Mouse (Mus musculus) adrenal gland (tissue): ENCODE results near the gene Mlh3.
"Not testable (repeated sequence)": the region's sequence is repeated elsewhere in the genome, so short reads cannot be mapped to it uniquely, and the experiment has no call there.

Source experiments
- intact Hi-C: fragments of 180-260 bp; cut with DNase I; formaldehyde crosslinking; loops from one replicate; pipeline ENCODE4 v1.15.1; 2025

Gene Mlh3

DNA sequence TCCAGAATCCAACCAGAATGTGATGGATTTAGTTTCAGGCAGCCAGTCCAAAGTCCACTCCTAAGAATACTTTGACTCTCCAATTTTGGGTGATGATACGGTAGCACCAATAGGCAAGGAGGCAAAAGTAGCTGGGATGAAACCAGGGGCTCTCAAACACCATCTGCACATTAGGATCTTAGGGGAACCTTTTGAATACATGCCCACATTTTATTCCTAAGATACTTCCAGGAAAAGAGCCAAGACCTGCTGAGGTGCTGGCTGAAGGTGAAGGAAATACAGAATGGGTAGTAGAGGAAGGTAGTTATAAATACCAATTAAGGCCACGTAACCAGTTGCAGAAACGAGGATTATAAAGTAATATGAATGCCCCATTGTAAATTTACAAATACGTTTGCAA lies 11.4 kb upstream of the Mlh3 start:
- intact Hi-C loops: not testable (repeated sequence)

GRCm38 (mm10) chr12:85280845-85281651 lies 10.6 kb upstream of the Mlh3 start:
- intact Hi-C loops: no loop called here

- intact Hi-C loops: no loop called here
Observed at GRCm38 (mm10) chr12:85280105-85280844, 9.9 kb upstream of the Mlh3 start.

- intact Hi-C loops: no loop called here
Observed at GRCm38 (mm10) chr12:85279396-85280080, 9.1 kb upstream of the Mlh3 start.

DNA sequence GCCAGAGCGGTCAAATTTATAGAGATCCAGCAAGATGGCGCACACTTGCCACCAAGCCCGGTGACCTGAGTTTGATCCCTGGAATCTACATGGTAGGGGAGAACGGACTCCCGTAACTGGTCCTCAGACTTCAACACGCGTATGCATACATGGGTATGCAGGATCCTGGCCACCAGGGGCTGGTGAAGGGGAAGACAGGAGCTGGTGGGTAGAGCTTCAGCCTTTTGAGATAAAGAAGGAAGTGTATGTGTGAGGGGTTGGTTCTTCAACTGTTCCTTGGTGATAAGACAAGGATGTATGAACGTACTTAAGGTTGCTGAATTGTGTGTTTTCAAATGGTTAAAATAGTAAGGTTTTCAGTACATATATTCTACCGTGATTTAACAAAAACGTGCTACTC lies 8.5 kb upstream of the Mlh3 start:
- intact Hi-C loops: no loop called here

DNA sequence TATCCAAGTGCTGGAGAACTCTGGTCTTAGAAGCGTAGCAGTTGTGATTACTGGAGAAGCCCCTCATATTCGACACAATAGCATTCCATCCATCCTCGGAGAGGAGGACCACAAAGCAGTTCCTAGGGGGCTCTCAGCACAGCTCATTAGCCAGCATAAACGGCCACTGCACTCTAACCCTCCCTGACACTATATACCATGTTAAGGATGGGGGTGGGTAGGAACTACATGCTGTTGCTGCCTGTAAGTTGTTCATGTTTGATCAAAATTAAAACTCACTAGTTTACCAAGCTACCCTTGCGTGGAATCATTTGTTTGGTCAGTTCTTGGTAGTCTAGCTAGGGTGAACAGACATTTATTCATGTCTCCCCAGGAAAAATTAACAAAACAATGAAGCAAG lies 5.9 kb upstream of the Mlh3 start:
- intact Hi-C loops: no loop called here

GRCm38 (mm10) chr12:85273508-85273907 lies 3.1 kb upstream of the Mlh3 start:
- intact Hi-C loops: no loop called here

- intact Hi-C loops: no loop called here
Observed at GRCm38 (mm10) chr12:85271843-85272206, 1.4 kb upstream of the Mlh3 start.

DNA sequence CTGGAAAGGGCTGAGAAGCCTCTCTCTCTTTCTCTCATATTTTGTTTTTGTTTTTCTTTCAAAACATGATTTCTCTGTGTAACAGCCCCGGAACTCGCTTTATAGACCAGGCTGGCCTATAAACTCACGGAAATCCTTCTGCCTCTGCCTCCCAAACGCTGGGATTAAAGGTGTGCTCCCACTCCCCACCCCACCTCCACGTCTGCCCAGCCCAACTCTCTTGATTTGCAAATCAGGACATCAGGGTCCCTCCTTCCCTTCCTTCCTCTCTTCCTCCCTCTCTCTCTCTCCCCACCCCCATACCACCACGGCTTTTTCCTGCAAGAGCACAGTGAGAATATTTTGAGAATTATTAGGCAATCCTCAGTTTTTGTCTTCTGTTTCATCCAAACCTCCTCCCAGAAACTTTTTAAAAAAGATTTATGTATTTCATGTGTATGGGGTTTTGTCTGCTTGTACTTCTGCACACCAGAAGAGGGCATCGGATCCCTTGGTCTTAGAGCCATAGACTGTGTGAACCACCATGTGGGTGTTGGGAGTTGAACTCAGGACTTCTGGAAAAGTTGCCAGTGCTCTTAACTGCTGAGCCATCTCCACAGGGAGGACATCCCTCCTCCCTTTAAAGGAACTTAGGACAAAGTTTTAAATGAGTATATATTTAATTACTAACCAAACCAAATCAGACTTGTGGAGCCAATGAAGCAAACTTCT lies 888 bp upstream of the Mlh3 start:
- intact Hi-C loops: no loop called here

- intact Hi-C loops: no loop called here
Observed at GRCm38 (mm10) chr12:85269821-85270220, 578 bp downstream of the Mlh3 start.

DNA sequence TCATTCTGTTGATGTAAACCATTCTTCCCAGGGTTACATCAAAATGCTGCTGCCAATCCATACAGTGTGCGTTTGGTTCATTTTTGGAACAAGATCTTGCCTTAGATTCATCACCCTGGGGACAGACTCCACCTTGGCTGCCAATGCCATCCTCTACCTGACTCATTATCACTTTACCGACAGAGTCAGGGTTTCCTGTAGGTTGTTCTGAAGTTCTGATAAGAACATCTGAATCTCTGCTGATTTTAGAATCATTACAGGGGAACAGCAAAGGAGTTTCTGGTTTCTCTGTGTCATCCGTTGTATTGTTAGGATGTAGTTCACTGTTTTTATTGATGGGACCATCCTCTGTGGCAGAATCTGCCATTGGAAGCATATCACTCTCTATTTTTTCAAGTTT lies 4.2 kb downstream of the Mlh3 start:
- intact Hi-C loops: no loop called here

GRCm38 (mm10) chr12:85264940-85265339 lies 5.5 kb downstream of the Mlh3 start:
- intact Hi-C loops: no loop called here

GRCm38 (mm10) chr12:85264531-85264930 lies 5.9 kb downstream of the Mlh3 start:
- intact Hi-C loops: no loop called here

DNA sequence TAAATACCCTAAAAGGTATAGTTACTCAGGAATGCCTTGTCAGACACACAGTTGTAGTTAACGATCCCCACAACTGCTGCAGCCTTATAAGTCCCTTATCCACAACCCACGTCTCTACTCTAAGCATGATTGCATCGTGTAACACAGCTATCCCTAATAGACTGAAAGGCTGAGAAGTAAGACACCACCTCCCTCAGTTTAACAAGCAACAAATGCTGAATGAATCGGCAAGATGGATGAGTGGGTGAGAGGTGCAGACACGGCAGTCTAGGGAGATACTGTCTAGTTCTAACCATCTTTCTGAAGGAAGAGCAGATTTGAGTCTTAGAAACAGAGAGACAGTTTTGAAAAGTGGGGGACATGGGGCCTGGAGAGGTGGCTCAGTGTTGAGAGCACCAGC lies 7.2 kb downstream of the Mlh3 start:
- intact Hi-C loops: no loop called here

GRCm38 (mm10) chr12:85262489-85262888 lies 7.9 kb downstream of the Mlh3 start:
- intact Hi-C loops: no loop called here

DNA sequence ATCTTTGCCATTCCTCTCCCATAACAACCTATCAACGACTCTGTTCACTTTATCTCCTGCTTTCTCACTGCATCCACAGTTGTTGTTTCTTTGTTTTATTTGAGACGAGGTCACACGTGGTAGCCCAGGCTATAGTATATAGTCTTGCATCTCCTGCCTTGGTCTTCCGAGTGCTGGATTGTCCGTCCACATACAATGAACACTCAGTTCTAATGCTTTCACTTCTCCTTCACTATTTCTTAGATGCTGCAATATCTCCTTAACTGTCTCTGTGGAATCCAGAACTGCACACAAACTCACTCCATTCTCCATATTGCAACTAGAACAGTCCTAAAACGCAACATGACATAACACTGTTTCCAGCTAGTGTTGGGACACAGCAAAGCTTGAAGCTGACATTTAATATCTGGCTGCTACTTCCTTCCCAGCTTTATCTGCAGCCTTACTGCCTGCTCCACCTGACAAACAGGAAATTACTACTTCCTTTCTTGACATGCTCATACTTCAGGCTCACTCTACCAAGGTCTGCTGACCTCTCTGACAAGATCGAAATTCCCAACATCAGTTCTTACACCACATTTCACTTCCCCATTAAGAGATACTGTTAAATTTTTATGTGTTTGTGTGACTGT lies 13.3 kb downstream of the Mlh3 start:
- intact Hi-C loops: no loop called here

- intact Hi-C loops: no loop called here
Observed at GRCm38 (mm10) chr12:85256074-85256751, 14.2 kb downstream of the Mlh3 start.

GRCm38 (mm10) chr12:85252083-85252482 lies 18.3 kb downstream of the Mlh3 start:
- intact Hi-C loops: no loop called here

GRCm38 (mm10) chr12:85237553-85237952 lies 32.8 kb downstream of the Mlh3 start:
- intact Hi-C loops: no loop called here
